Mouse (Mus musculus) cerebellum, adult 2 months (tissue): Measurements from ENCODE around the gene Lmo1. TPM values are rescaled to one million over a fixed set of nuclear protein-coding genes. Genes with fewer than 3 reads are reported as not detected.

Experiments used
- DNase-seq, 2 experiments: peaks; one replicate each; pipeline ENCODE4 v3.0.0; 2021
- H3K27ac ChIP-seq: fragments of 200-500 bp; 2 replicates; pipeline ENCODE4 v1.5.1; 2012; ENCODE audit warnings: low read length, control low read depth, inconsistent platforms; ENCODE audit not compliant: insufficient read depth
- H3K27me3 ChIP-seq: fragments of 200-500 bp; 2 replicates; pipeline ENCODE4 v1.6.1; 2012; ENCODE audit warnings: inconsistent platforms, mild to moderate bottlenecking, low read length, moderate library complexity; ENCODE audit not compliant: control insufficient read depth, insufficient read depth
- H3K4me1 ChIP-seq: fragments of 200-500 bp; 2 replicates; pipeline ENCODE4 v1.6.1; 2011; ENCODE audit warnings: low read length; ENCODE audit not compliant: control insufficient read depth, insufficient read depth
- H3K4me3 ChIP-seq: fragments of 200-500 bp; replicated peaks from 2 replicates; pipeline ENCODE3; 2011; ENCODE audit warnings: mild to moderate bottlenecking, low read depth, low read length, control low read depth; ENCODE audit not compliant: insufficient read depth
- CTCF ChIP-seq: fragments of 200-500 bp; IDR thresholded peaks from 2 replicates; pipeline ENCODE4 v1.5.1; 2011; ENCODE audit warnings: low read depth, mild to moderate bottlenecking, control low read depth, low read length, moderate library complexity, borderline replicate concordance; ENCODE audit not compliant: insufficient read depth
- POLR2A ChIP-seq: fragments of 200-500 bp; IDR thresholded peaks from 2 replicates; pipeline ENCODE4 v1.6.1; 2011; ENCODE audit warnings: low read length, control low read depth, borderline replicate concordance; ENCODE audit not compliant: insufficient read depth
- WGBS: fragments of 180-500 bp; shearing (Covaris S2); methylation state at CpG from one replicate; pipeline ENCODE4 v1.1.7; 2018; 5-methylcytosine and 5-hydroxymethylcytosine counted together
- polyA plus RNA-seq: library from polyadenylated mRNA; depleted of rRNA; stranded (reverse); fragments of >200 nt; gene quantifications from 2 replicates; pipeline ENCODE4 v1.2.3, GENCODE M21; 2012

Lmo1 gene
- polyA plus RNA-seq, 1 experiment = 31.6 TPM

GRCm38 (mm10) chr7:109145211-109145610 is 29.8 kb downstream of the Lmo1 start:
- no peaks in the 10 kb centered on the region for H3K27me3 ChIP-seq
- TF ChIP-seq POLR2A (no peak), CTCF (no peak)
- 51% methylated on average over 8 of the region's 8 CpGs for WGBS

GRCm38 (mm10) chr7:109144705-109145104 is 30.3 kb downstream of the Lmo1 start:
- Histone ChIP-seq H3K4me1 (peaks cover 8% of the 10 kb centered on the region), H3K27me3 (no peaks in the 10 kb centered on the region), H3K27ac (no peak overlapping the region), H3K4me3 (no peak overlapping the region)
- 73% methylated on average over 11 of the region's 11 CpGs for WGBS
- DNase-seq = no peak
- TF ChIP-seq CTCF (peak; percentile 53), POLR2A (no peak)

More at GRCm38 (mm10) chr7:109145211-109145610, 29.8 kb downstream of the Lmo1 start:
- Histone ChIP-seq H3K4me3 (no peak overlapping the region), H3K27ac (no peak overlapping the region), H3K4me1 (peaks cover 8% of the 10 kb centered on the region)
- no peak for DNase-seq

- WGBS = 31% methylated on average over 2 of the region's 2 CpGs
- H3K4me3 ChIP-seq = no peak overlapping the region
- H3K27me3 ChIP-seq = no peaks in the 10 kb centered on the region
- no peak for TF ChIP-seq POLR2A
- no peak for TF ChIP-seq CTCF
- no peak overlapping the region for H3K27ac ChIP-seq
- peaks cover 10% of the 10 kb centered on the region for H3K4me1 ChIP-seq
- DNase-seq = peak in 1 of 2 experiments; percentile 39
These were observed 32.4 kb downstream of the Lmo1 start for GRCm38 (mm10) chr7:109142564-109142963.

DNA sequence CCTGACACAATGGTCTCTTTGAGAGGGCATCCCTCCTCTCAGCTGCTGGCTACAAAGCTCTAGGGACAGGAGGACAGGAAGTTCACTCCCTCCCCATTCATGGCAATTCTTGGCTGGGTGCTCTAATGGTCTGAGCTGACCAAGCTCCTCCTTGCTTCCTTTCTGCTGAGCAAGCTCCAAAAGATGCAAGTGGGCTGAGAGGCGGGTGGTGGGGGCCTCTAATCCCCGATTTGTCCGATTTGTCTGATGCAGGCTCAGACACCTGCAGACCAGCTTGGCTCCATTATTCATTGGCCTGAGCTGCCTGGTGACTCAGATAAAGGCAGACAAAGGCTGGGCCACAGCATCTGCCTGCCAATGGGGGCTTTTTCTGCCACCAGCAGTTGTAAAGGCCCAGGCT is 33.3 kb downstream of the Lmo1 start:
- no peak for DNase-seq
- TF ChIP-seq CTCF = no peak
- no peak for TF ChIP-seq POLR2A
- WGBS = 62% methylated on average over 3 of the region's 3 CpGs
- Histone ChIP-seq H3K27ac (no peak overlapping the region), H3K27me3 (no peaks in the 10 kb centered on the region), H3K4me3 (no peak overlapping the region), H3K4me1 (peaks cover 17% of the 10 kb centered on the region)

DNA sequence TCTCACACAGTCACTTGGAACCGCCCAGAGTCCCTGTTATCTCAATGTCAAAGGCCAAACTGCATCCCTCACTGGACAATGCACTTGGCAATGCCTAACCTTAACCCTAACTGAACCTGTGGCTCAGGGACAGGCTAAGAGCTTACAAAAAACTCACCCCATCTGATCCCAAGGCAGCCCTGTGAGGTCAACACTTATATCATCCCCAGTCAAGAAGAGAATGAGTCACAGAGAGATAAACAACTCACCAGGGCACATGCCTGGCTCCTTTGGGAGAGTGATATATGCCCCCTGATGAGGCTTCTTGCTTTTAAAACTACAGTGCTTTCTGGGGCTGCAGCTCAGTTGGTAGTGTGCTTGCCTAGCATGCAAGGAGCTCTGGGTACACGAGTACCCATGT is 34.0 kb downstream of the Lmo1 start:
- Histone ChIP-seq H3K4me3 (no peak overlapping the region), H3K27me3 (no peaks in the 10 kb centered on the region), H3K27ac (no peak overlapping the region), H3K4me1 (peaks cover 22% of the 10 kb centered on the region)
- no peak for DNase-seq
- WGBS = 94% methylated on average over 2 of the region's 2 CpGs
- TF ChIP-seq CTCF (no peak), POLR2A (no peak)

DNA sequence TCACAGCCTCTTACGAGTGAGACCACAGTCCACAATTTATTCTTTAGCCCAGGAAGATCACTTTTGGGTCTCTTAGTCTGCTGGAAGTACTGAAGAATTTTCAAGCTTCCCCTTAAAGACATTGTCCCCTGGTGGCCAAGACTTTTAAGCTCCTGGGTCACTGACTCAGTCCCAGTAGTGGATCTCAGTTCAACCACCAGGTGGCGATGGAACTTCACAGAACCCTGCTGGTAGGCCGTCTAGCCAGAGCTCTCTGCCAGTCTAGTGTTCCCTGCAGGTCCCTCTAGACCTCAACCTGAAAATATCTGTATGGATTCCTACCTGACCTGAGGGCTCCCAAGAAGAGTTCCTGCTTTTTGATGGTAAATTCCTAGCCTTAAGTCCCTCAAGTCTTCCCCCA is 35.6 kb downstream of the Lmo1 start:
- 13% methylated on average over 3 of the region's 3 CpGs for WGBS
- H3K27me3 ChIP-seq = no peaks in the 10 kb centered on the region
- H3K27ac ChIP-seq = no peak overlapping the region
- peak; percentile 85 to 91 for DNase-seq
- TF ChIP-seq CTCF (peak; percentile 98), POLR2A (no peak)
- no peak overlapping the region for H3K4me3 ChIP-seq
- peaks cover 22% of the 10 kb centered on the region for H3K4me1 ChIP-seq

GRCm38 (mm10) chr7:109137441-109137840 is 37.6 kb downstream of the Lmo1 start:
- no peaks in the 10 kb centered on the region for H3K27me3 ChIP-seq
- H3K4me1 ChIP-seq = peaks cover 14% of the 10 kb centered on the region
- peak; percentile 71 to 82 for DNase-seq
- no peak overlapping the region for H3K4me3 ChIP-seq
- 14% methylated on average over 8 of the region's 8 CpGs for WGBS
- H3K27ac ChIP-seq = no peak overlapping the region
- TF ChIP-seq CTCF (no peak), POLR2A (no peak)

DNA sequence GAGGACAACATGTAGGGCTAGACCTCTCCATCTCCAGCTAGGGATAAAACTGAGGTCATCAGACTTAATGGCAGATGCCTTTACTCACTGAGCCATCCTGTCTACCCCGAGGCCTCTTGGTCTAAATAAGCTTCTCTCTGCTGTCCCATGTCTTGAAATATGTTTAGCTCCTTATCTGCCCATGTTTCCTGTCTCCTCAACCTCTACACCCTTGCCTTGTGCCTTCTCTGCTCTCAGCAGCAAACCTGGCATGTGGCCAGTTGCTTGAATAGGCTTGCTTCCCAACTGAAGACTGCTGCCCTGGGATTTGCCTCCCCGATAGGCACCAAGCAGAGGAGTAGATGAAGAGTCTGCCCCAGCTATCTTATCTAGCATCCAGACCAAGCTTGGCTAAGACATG is 43.4 kb downstream of the Lmo1 start:
- WGBS = 62% methylated on average over 2 of the region's 2 CpGs
- DNase-seq = no peak
- no peak overlapping the region for H3K27ac ChIP-seq
- peaks cover 7% of the 10 kb centered on the region for H3K4me1 ChIP-seq
- no peaks in the 10 kb centered on the region for H3K27me3 ChIP-seq
- TF ChIP-seq POLR2A = no peak
- TF ChIP-seq CTCF = no peak
- no peak overlapping the region for H3K4me3 ChIP-seq
